Mouse (Mus musculus): Measurements from ENCODE around the gene Slc23a3. TPM values are rescaled to one million over a fixed set of nuclear protein-coding genes. Genes with fewer than 3 reads are reported as not detected.

The Slc23a3 gene
- polyA plus RNA-seq, 1 experiment from 2014 or later, result not detected

- H3K4me2 ChIP-seq, result no peak overlapping the region
- no peak overlapping the region for H3K27ac ChIP-seq
- H3K4me3 ChIP-seq (replicated peaks), result no peak overlapping the region
- no peak for ATAC-seq (ENCODE audit: insufficient number of reproducible peaks, insufficient read depth, low FRiP score, low TSS enrichment, low read depth)
- H3K27me3 ChIP-seq, result 0 out of 2 replicates have a peak, but pooled peaks cover 2% of the 10 kb centered on the region
- no peaks in the 10 kb centered on the region for H3K4me1 ChIP-seq (replicated peaks)
- no peak overlapping the region for H3K9ac ChIP-seq (replicated peaks)
- H3K36me3 ChIP-seq, result no peaks in the 10 kb centered on the region
- H3K9me3 ChIP-seq, result no peaks in the 10 kb centered on the region
These were observed 25.3 kb upstream of the Slc23a3 start for GRCm38 (mm10) chr1:75158990-75159389.

GRCm38 (mm10) chr1:75155837-75156236, 22.1 kb upstream of the Slc23a3 start:
- Histone ChIP-seq H3K4me1 (replicated peaks) (no peaks in the 10 kb centered on the region), H3K9me3 (no peaks in the 10 kb centered on the region), H3K4me3 (replicated peaks) (no peak overlapping the region), H3K36me3 (no peaks in the 10 kb centered on the region), H3K27me3 (0 out of 2 replicates have a peak, but pooled peaks cover 2% of the 10 kb centered on the region), H3K9ac (replicated peaks) (no peak overlapping the region), H3K27ac (no peak overlapping the region), H3K4me2 (no peak overlapping the region)
- WGBS, result 61% methylated on average over 3 of the region's 3 CpGs
- no peak for ATAC-seq (ENCODE audit: insufficient number of reproducible peaks, insufficient read depth, low FRiP score, low TSS enrichment, low read depth)

DNA sequence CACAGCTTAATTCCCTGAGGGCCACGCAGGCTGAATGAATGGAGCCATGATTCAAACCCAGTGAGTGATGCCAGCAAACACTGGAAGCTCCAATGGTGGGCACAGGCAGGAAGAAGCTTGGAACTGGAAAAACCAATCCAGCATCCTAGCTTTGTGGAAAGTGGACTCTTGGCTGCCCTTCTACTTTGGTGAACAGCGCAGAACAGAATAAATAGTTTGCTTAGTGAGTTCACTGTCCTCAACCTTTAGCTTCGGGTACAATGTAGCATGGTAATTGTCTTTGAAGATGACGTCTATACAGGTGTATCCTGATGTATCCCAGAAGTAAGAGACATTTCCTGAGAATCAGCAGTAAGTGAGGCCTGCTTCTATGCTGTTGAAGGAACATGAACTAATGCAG, 15.0 kb upstream of the Slc23a3 start:
- Histone ChIP-seq H3K36me3 (peaks cover 54% of the 10 kb centered on the region), H3K9ac (replicated peaks) (no peak overlapping the region)
- no peak for ATAC-seq (ENCODE audit: insufficient number of reproducible peaks, insufficient read depth, low FRiP score, low TSS enrichment, low read depth)

DNA sequence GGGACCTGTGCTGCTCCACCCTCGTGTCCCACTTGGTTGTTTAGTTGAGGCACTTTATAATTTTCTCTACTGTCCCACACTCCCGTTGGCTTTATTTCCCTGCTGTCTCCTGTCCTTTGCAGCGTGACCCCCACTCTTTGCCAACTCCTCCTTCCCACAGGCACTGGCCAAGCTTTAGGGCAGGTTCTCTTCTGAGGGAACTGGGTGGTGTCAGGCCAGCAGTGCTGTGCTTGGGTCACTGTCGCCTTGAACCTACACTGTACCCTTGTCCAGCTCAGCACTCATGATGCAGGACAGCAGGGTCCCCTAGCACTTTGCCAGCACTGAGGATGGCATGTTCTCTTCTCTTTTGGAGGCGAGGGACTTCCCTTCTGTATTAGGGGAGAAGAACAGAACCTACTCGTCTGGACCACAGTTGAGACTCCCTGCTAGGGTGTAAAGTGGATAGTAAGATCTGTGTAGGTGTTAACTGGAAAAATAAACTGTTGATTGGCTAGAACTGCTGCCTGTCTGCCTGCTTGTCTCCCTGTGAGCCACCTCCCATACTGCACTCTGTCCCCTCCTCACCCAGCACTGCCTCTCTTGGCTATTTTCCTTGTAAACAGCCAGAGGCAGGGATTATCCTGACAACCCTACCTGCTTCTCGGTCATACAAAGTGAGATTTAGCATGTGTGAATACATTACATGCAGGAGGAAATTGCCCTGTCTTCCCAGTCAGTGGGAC, 13.9 kb upstream of the Slc23a3 start:
- 74% methylated on average over 7 of the region's 7 CpGs for WGBS
- Histone ChIP-seq H3K27me3 (no peaks in the 10 kb centered on the region), H3K4me1 (replicated peaks) (peaks cover 8% of the 10 kb centered on the region), H3K27ac (no peak overlapping the region), H3K4me2 (no peak overlapping the region), H3K4me3 (replicated peaks) (no peak overlapping the region), H3K9ac (replicated peaks) (no peak overlapping the region), H3K9me3 (no peaks in the 10 kb centered on the region), H3K36me3 (peaks cover 54% of the 10 kb centered on the region)
- ATAC-seq (ENCODE audit: insufficient number of reproducible peaks, insufficient read depth, low FRiP score, low TSS enrichment, low read depth), result no peak

More for the DNA sequence above, 15.0 kb upstream of the Slc23a3 start:
- peaks cover 5% of the 10 kb centered on the region for H3K4me1 ChIP-seq (replicated peaks)
- no peak overlapping the region for H3K27ac ChIP-seq
- H3K4me3 ChIP-seq (replicated peaks), result no peak overlapping the region
- WGBS, result 90% methylated on average over 4 of the region's 4 CpGs
- no peak overlapping the region for H3K4me2 ChIP-seq
- H3K9me3 ChIP-seq, result no peaks in the 10 kb centered on the region
- no peaks in the 10 kb centered on the region for H3K27me3 ChIP-seq

GRCm38 (mm10) chr1:75145589-75145988, 11.9 kb upstream of the Slc23a3 start:
- no peak overlapping the region for H3K4me3 ChIP-seq (replicated peaks)
- H3K36me3 ChIP-seq, result peaks cover 54% of the 10 kb centered on the region
- 90% methylated on average over 3 of the region's 3 CpGs for WGBS
- H3K4me1 ChIP-seq (replicated peaks), result peaks cover 15% of the 10 kb centered on the region
- no peak overlapping the region for H3K4me2 ChIP-seq
- ATAC-seq (ENCODE audit: insufficient number of reproducible peaks, insufficient read depth, low FRiP score, low TSS enrichment, low read depth), result no peak
- H3K9me3 ChIP-seq, result no peaks in the 10 kb centered on the region
- no peak overlapping the region for H3K27ac ChIP-seq
- no peak overlapping the region for H3K9ac ChIP-seq (replicated peaks)
- H3K27me3 ChIP-seq, result no peaks in the 10 kb centered on the region

DNA sequence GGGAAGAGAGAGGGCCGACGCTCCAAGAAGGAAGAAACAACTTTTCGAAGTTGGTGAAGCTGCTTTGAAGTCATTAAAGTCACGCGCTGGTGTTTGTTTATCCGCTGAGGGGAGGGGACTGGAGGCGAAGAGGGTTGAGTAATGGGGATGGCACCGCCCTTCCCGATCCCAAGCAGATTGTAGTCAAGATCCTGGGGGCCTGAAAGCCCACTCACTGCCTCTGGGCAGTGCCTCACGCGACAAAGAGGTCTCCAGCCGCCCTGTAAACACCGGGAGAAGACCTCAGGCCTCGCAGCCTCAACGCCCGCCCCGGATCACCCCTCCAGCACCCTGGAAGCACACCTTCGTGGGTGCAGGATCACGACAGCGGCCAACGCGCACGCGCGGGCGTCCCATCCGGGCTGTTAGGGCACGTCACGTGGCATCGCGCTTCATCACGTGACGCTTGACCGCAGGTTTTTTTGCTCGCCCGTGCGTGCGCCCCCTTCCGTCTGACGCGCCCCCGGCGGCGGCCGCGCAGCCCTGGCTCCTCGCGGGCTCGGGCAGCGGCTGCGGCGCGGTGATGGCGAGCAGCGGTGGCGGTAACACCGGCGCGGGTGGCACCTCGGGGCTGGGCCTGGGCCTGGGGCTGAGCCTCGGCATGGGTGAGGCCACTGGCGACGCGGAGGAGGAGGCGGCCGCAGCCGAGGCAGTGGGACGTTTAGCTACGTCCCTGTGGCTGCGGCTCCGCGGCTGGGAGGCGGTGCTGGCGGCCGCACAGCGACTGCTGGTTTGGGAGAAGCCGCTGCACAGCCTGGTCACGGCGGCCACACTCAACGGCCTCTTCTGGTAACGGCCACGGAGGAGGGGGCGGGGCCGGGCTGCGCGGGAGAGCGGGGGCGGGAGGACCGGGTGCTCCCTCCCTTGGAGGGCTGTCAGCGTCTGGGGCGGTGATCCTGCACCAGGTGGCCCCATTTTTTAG, 8.9 kb upstream of the Slc23a3 start, which contains the start of the genes Cnppd1 and Retreg2:
Cnppd1 (minus strand) TSS at position 411 of the 961 bp plus-strand sequence.
Retreg2 (plus strand) TSS at position 478 of the 961 bp plus-strand sequence.
- under 1% methylated on average over 90 of the region's 91 CpGs for WGBS

GRCm38 (mm10) chr1:75141486-75142190, 7.9 kb upstream of the Slc23a3 start:
- peak overlapping the region; percentile 97 for H3K27ac ChIP-seq
- peak; percentile 38; the same call in 1 of the 2 replicates for ATAC-seq (ENCODE audit: insufficient number of reproducible peaks, insufficient read depth, low FRiP score, low TSS enrichment, low read depth)
- peak overlapping the region; percentile 89 for H3K4me3 ChIP-seq (replicated peaks)
- peak overlapping the region; percentile 95 for H3K9ac ChIP-seq (replicated peaks)
- H3K4me2 ChIP-seq, result peak overlapping the region; percentile 87
- peaks cover 17% of the 10 kb centered on the region for H3K4me1 ChIP-seq (replicated peaks)
- under 1% methylated on average over 48 of the region's 53 CpGs for WGBS
- peaks cover 60% of the 10 kb centered on the region for H3K36me3 ChIP-seq
- no peaks in the 10 kb centered on the region for H3K27me3 ChIP-seq
- H3K9me3 ChIP-seq, result no peaks in the 10 kb centered on the region

More for the DNA sequence above, 8.9 kb upstream of the Slc23a3 start, which contains the start of the genes Cnppd1 and Retreg2:
- H3K27ac ChIP-seq, result peak within 1 kb of the TSS; percentile 97
- H3K4me3 ChIP-seq (replicated peaks), result peak within 1 kb of the TSS; percentile 89
- H3K9ac ChIP-seq (replicated peaks), result peak within 1 kb of the TSS; percentile 95
- no peaks in the 10 kb centered on the region for H3K27me3 ChIP-seq
- peaks cover 60% of the 10 kb centered on the region for H3K36me3 ChIP-seq
- H3K9me3 ChIP-seq, result no peaks in the 10 kb centered on the region
- ATAC-seq (ENCODE audit: insufficient number of reproducible peaks, insufficient read depth, low FRiP score, low TSS enrichment, low read depth), result peak; percentile 87
- H3K4me1 ChIP-seq (replicated peaks), result peaks cover 17% of the 10 kb centered on the region
- peak within 1 kb of the TSS; percentile 87 for H3K4me2 ChIP-seq

DNA sequence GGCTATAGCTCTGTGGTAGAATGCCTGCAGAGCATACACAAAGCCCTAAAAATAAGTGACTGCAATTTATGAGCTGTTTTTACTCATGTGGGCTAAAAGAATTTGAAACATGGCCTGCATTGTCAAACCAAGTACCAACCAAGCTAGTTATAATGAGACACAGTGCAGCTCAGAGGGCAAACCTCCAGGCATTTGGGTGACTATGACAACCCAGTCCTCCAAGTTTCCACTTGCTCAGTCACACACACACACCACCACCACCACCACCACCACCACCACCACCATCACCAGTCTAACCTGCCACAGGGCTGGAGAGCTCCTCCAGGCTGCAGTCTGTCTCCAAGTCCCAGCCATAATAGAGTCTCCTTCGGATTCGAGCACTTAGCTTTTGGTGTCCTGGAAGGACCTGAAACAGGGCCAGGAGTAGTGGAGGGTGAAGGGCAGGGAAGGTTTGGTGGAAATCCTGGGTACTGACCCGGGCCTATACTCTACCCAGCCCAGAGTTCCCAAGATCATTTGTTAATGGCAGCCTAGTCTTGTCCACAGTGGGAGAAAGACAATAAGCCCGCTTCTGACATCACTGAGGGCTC, 7.0 kb upstream of the Slc23a3 start:
- H3K4me1 ChIP-seq (replicated peaks), result peaks cover 17% of the 10 kb centered on the region
- peaks cover 60% of the 10 kb centered on the region for H3K36me3 ChIP-seq
- H3K27me3 ChIP-seq, result no peaks in the 10 kb centered on the region
- no peak for ATAC-seq (ENCODE audit: insufficient number of reproducible peaks, insufficient read depth, low FRiP score, low TSS enrichment, low read depth)
- H3K9me3 ChIP-seq, result no peaks in the 10 kb centered on the region
- peak overlapping the region; percentile 87 for H3K4me2 ChIP-seq
- WGBS, result 68% methylated on average over 4 of the region's 4 CpGs
- peak overlapping the region; percentile 95 for H3K9ac ChIP-seq (replicated peaks)
- peak overlapping the region; percentile 89 for H3K4me3 ChIP-seq (replicated peaks)
- H3K27ac ChIP-seq, result no peak overlapping the region

GRCm38 (mm10) chr1:75138448-75138847, 4.8 kb upstream of the Slc23a3 start:
- Histone ChIP-seq H3K36me3 (peaks cover 50% of the 10 kb centered on the region), H3K27me3 (no peaks in the 10 kb centered on the region), H3K4me2 (no peak overlapping the region), H3K9me3 (no peaks in the 10 kb centered on the region), H3K4me1 (replicated peaks) (peaks cover 9% of the 10 kb centered on the region), H3K27ac (no peak overlapping the region), H3K9ac (replicated peaks) (no peak overlapping the region), H3K4me3 (replicated peaks) (no peak overlapping the region)
- 90% methylated on average over 2 of the region's 2 CpGs for WGBS
- ATAC-seq (ENCODE audit: insufficient number of reproducible peaks, insufficient read depth, low FRiP score, low TSS enrichment, low read depth), result no peak

- WGBS, result 52% methylated on average over 3 of the region's 3 CpGs
- Histone ChIP-seq H3K9ac (replicated peaks) (no peak overlapping the region), H3K27ac (no peak overlapping the region), H3K4me2 (no peak overlapping the region; the same call in 1 of the 2 replicates), H3K4me3 (replicated peaks) (no peak overlapping the region), H3K27me3 (no peaks in the 10 kb centered on the region), H3K9me3 (no peaks in the 10 kb centered on the region), H3K36me3 (peaks cover 50% of the 10 kb centered on the region), H3K4me1 (replicated peaks) (peaks cover 9% of the 10 kb centered on the region)
- no peak for ATAC-seq (ENCODE audit: insufficient number of reproducible peaks, insufficient read depth, low FRiP score, low TSS enrichment, low read depth)
These were observed 3.0 kb upstream of the Slc23a3 start for GRCm38 (mm10) chr1:75136730-75137129.

All from limb, embryonic 12.5 days (tissue).